Mouse (Mus musculus) 416B (cell line): ENCODE results near the gene Rab23.

Experiments
- DNase-seq: peaks from one replicate; pipeline ENCODE4 v3.0.0; 2011; ENCODE audit warnings: low read depth

Rab23 gene

GRCm38 (mm10) chr1:33768091-33768787, 48.6 kb downstream of the Rab23 start:
- no peak for DNase-seq

GRCm38 (mm10) chr1:33768827-33769226, 49.1 kb downstream of the Rab23 start:
- DNase-seq: peak; percentile 78

GRCm38 (mm10) chr1:33771621-33772020, 51.9 kb downstream of the Rab23 start:
- DNase-seq: no peak

GRCm38 (mm10) chr1:33772106-33772505, 52.4 kb downstream of the Rab23 start:
- no peak for DNase-seq

GRCm38 (mm10) chr1:33776175-33776611, 56.5 kb downstream of the Rab23 start:
- no peak for DNase-seq

- no peak for DNase-seq
Measured at GRCm38 (mm10) chr1:33784561-33784960, 64.9 kb downstream of the Rab23 start.

- DNase-seq: no peak
Measured at GRCm38 (mm10) chr1:33788072-33788471, 68.4 kb downstream of the Rab23 start.

- no peak for DNase-seq
Measured at GRCm38 (mm10) chr1:33788493-33788892, 68.8 kb downstream of the Rab23 start.
